Mouse (Mus musculus) myocyte (in vitro differentiated cells): ENCODE results near the gene AC124108.1. TPM values are rescaled to one million over a fixed set of nuclear protein-coding genes. Genes with fewer than 3 reads are reported as not detected.

Source experiments
- H3K27me3 ChIP-seq: one replicate; pipeline ENCODE4 v1.6.1; 2011; ENCODE audit not compliant: control insufficient read depth, insufficient read depth, insufficient read length
- H3K36me3 ChIP-seq: one replicate; pipeline ENCODE4 v1.6.1; 2011; ENCODE audit not compliant: control insufficient read depth, insufficient read depth
- H3K4me2 ChIP-seq: one replicate; pipeline ENCODE4 v1.6.1; 2011; ENCODE audit warnings: low read depth, control low read depth
- H3K4me3 ChIP-seq: one replicate; pipeline ENCODE4 v1.5.1; 2011; ENCODE audit warnings: mild to moderate bottlenecking, control low read depth, moderate library complexity
- H3K79me2 ChIP-seq: one replicate; pipeline ENCODE4 v1.6.1; 2011; ENCODE audit not compliant: control insufficient read depth, insufficient read depth
- H3ac ChIP-seq: one replicate; pipeline ENCODE4 v1.6.1; 2011; ENCODE audit not compliant: control insufficient read depth, insufficient read length
- CEBPB ChIP-seq: IDR thresholded peaks from 2 replicates; pipeline ENCODE4 v1.6.1; 2011; ENCODE audit warnings: mild to moderate bottlenecking, moderate library complexity; ENCODE audit not compliant: poor library complexity, insufficient read depth, severe bottlenecking
- E2F4 ChIP-seq: IDR thresholded peaks from one replicate; pipeline ENCODE4 v1.6.1; 2011; ENCODE audit warnings: mild to moderate bottlenecking, control low read depth, moderate library complexity; ENCODE audit not compliant: insufficient read depth
- MAX ChIP-seq: IDR thresholded peaks from one replicate; pipeline ENCODE4 v1.6.1; 2011; ENCODE audit warnings: low read depth, mild to moderate bottlenecking, control low read depth
- MYOD1 ChIP-seq, 3 experiments: IDR thresholded peaks; one replicate each; pipeline ENCODE4 v1.6.1; 2011; ENCODE audit warnings: control low read depth in 2 of 3, low read depth in 2 of 3, mild to moderate bottlenecking in 2 of 3, moderate library complexity in 1 of 3; ENCODE audit not compliant: insufficient read length in 2 of 3, control insufficient read depth in 1 of 3
- MYOG ChIP-seq, 3 experiments: IDR thresholded peaks; one replicate each; pipeline ENCODE4 v1.6.1; 2011; ENCODE audit warnings: control low read depth in 2 of 3, low read depth in 2 of 3, mild to moderate bottlenecking in 2 of 3; ENCODE audit not compliant: insufficient read length in 2 of 3, control insufficient read depth in 1 of 3, insufficient read depth in 1 of 3
- POLR2A ChIP-seq: IDR thresholded peaks from one replicate; pipeline ENCODE4 v1.6.1; 2011; ENCODE audit warnings: low read depth, mild to moderate bottlenecking, control low read depth, moderate library complexity; ENCODE audit not compliant: insufficient read length
- POLR2AphosphoS2 ChIP-seq: IDR thresholded peaks from one replicate; pipeline ENCODE4 v1.6.1; 2011; ENCODE audit warnings: low read depth, control low read depth; ENCODE audit not compliant: insufficient read length
- REST ChIP-seq: IDR thresholded peaks from one replicate; pipeline ENCODE4 v1.6.1; 2011; ENCODE audit warnings: mild to moderate bottlenecking, control low read depth, moderate library complexity; ENCODE audit not compliant: insufficient read depth, insufficient read length
- SRF ChIP-seq: IDR thresholded peaks from one replicate; pipeline ENCODE4 v1.6.1; 2011; ENCODE audit warnings: low read depth; ENCODE audit not compliant: control insufficient read depth, insufficient read length
- TCF12 ChIP-seq: IDR thresholded peaks from one replicate; pipeline ENCODE4 v1.6.1; 2011; ENCODE audit warnings: mild to moderate bottlenecking, control low read depth; ENCODE audit not compliant: poor library complexity, insufficient read depth, severe bottlenecking
- TCF3 ChIP-seq: IDR thresholded peaks from one replicate; pipeline ENCODE4 v1.6.1; 2011; ENCODE audit warnings: low read depth, control low read depth; ENCODE audit not compliant: insufficient read length
- USF1 ChIP-seq: IDR thresholded peaks from one replicate; pipeline ENCODE4 v1.6.1; 2011; ENCODE audit warnings: low read depth, mild to moderate bottlenecking, control low read depth, moderate library complexity
- polyA plus RNA-seq: library from polyadenylated mRNA; unstranded; fragments of >200 nt; fragmentation: generic; extraction: Trizol; gene quantifications from one replicate; pipeline ENCODE4 v1.2.1, GENCODE M21; 2012; ENCODE audit warnings: missing spikeins

The AC124108.1 gene
- polyA plus RNA-seq, 1 experiment = 0.82 TPM

- H3K27me3 ChIP-seq = peaks cover 14% of the 10 kb centered on the region
- no peaks in the 10 kb centered on the region for H3K79me2 ChIP-seq
- H3K4me2 ChIP-seq = no peak overlapping the region
- no peaks in the 10 kb centered on the region for H3K36me3 ChIP-seq
- TF ChIP-seq POLR2A (no peak), REST (no peak), POLR2AphosphoS2 (no peak), CEBPB (no peak), MAX (no peak), MYOG (IDR thresholded peaks at IDR 0.05; ENCODE audit: control insufficient read depth in 1 of 3, insufficient read depth in 1 of 3, insufficient read length in 2 of 3, low read depth in 2 of 3) (no peak), TCF3 (no peak), E2F4 (no peak), MYOD1 (IDR thresholded peaks at IDR 0.05; ENCODE audit: control insufficient read depth in 1 of 3, insufficient read length in 2 of 3, low read depth in 2 of 3) (no peak)
- H3ac ChIP-seq = no peak overlapping the region
- no peak overlapping the region for H3K4me3 ChIP-seq
Observed at GRCm38 (mm10) chr1:132171619-132172018, 19.6 kb upstream of the AC124108.1 start.

- no peak overlapping the region for H3K4me2 ChIP-seq
- H3K79me2 ChIP-seq = no peaks in the 10 kb centered on the region
- TF ChIP-seq POLR2A = no peak
- TF ChIP-seq SRF = no peak
- TF ChIP-seq REST = no peak
- TF ChIP-seq MAX = no peak
- TF ChIP-seq E2F4 = no peak
- H3K27me3 ChIP-seq = peaks cover 48% of the 10 kb centered on the region
- no peaks in the 10 kb centered on the region for H3K36me3 ChIP-seq
- no peak overlapping the region for H3ac ChIP-seq
- H3K4me3 ChIP-seq = no peak overlapping the region
Observed at GRCm38 (mm10) chr1:132186303-132186702, 5.0 kb upstream of the AC124108.1 start.

- Histone ChIP-seq H3ac (no peak overlapping the region), H3K79me2 (no peaks in the 10 kb centered on the region), H3K27me3 (peaks cover 51% of the 10 kb centered on the region), H3K4me2 (no peak overlapping the region), H3K36me3 (no peaks in the 10 kb centered on the region), H3K4me3 (no peak overlapping the region)
- no peak for TF ChIP-seq USF1
- TF ChIP-seq REST = peak; percentile 54
- no peak for TF ChIP-seq CEBPB
- TF ChIP-seq E2F4 = no peak
- no peak for TF ChIP-seq SRF
Observed at GRCm38 (mm10) chr1:132188442-132189066, 2.7 kb upstream of the AC124108.1 start.

- H3K4me3 ChIP-seq = no peak overlapping the region
- H3K36me3 ChIP-seq = no peaks in the 10 kb centered on the region
- H3ac ChIP-seq = no peak overlapping the region
- no peaks in the 10 kb centered on the region for H3K79me2 ChIP-seq
- TF ChIP-seq REST (no peak), MYOD1 (IDR thresholded peaks at IDR 0.05; ENCODE audit: control insufficient read depth in 1 of 3, insufficient read length in 2 of 3, low read depth in 2 of 3) (no peak), POLR2AphosphoS2 (no peak), MYOG (IDR thresholded peaks at IDR 0.05; ENCODE audit: control insufficient read depth in 1 of 3, insufficient read depth in 1 of 3, insufficient read length in 2 of 3, low read depth in 2 of 3) (no peak), POLR2A (no peak), SRF (no peak), MAX (no peak), CEBPB (no peak), TCF12 (no peak), E2F4 (no peak), USF1 (no peak), TCF3 (no peak)
- H3K4me2 ChIP-seq = no peak overlapping the region
- H3K27me3 ChIP-seq = peaks cover 45% of the 10 kb centered on the region
Observed at GRCm38 (mm10) chr1:132189231-132189630, 2.0 kb upstream of the AC124108.1 start.

GRCm38 (mm10) chr1:132190040-132190513 lies 1.2 kb upstream of the AC124108.1 start:
- peak overlapping the region; percentile 26 for H3ac ChIP-seq
- H3K36me3 ChIP-seq = no peaks in the 10 kb centered on the region
- no peak overlapping the region for H3K4me2 ChIP-seq
- TF ChIP-seq E2F4 = no peak
- no peak for TF ChIP-seq POLR2A
- no peak for TF ChIP-seq USF1
- TF ChIP-seq TCF3 = no peak
- TF ChIP-seq SRF = no peak
- TF ChIP-seq CEBPB = no peak
- TF ChIP-seq POLR2AphosphoS2 = no peak
- no peak for TF ChIP-seq MYOG (IDR thresholded peaks at IDR 0.05; ENCODE audit: control insufficient read depth in 1 of 3, insufficient read depth in 1 of 3, insufficient read length in 2 of 3, low read depth in 2 of 3)
- TF ChIP-seq REST = no peak
- no peak for TF ChIP-seq TCF12
- TF ChIP-seq MYOD1 (IDR thresholded peaks at IDR 0.05; ENCODE audit: control insufficient read depth in 1 of 3, insufficient read length in 2 of 3, low read depth in 2 of 3) = no peak
- TF ChIP-seq MAX = no peak
- peaks cover 44% of the 10 kb centered on the region for H3K27me3 ChIP-seq
- no peak overlapping the region for H3K4me3 ChIP-seq
- H3K79me2 ChIP-seq = no peaks in the 10 kb centered on the region
